Comparison of ENCODE assay signal across 13 mouse cellular contexts in genomic region chr12:75482781-75483180, GRCm38 (mm10).
"Had no signal": no experiment of that assay in that cellular context is flagged by ENCODE, and none has a peak within 500 bp of the region (broad histone marks: within the 10 kb centered on the region; RNA-seq: fewer than 3 reads in every experiment).

No protein-coding gene starts in this region.

- DNase-seq: kidney, adult 2 months; kidney, postnatal 25 days; lung, postnatal 14 days; right cerebral cortex, adult 18-20 months; right cerebral cortex, postnatal 25 days; thymus, postnatal 4 days had no signal

- H3K36me3 ChIP-seq: lung, embryonic 15.5 days; midbrain, embryonic 13.5 days had no signal

- H3K27ac ChIP-seq: kidney, embryonic 15.5 days; left cerebral cortex, adult 2 months; limb, embryonic 10.5 days; lung, embryonic 15.5 days; macrophage; midbrain, embryonic 13.5 days had no signal

- H3K4me1 ChIP-seq: kidney, embryonic 15.5 days; limb, embryonic 10.5 days; lung, embryonic 15.5 days had no signal

- H3K9ac ChIP-seq: kidney, embryonic 15.5 days; lung, embryonic 15.5 days; midbrain, embryonic 13.5 days had no signal

- H3K9me3 ChIP-seq: kidney, embryonic 15.5 days; limb, embryonic 10.5 days; lung, embryonic 15.5 days; megakaryocyte, embryonic 14.5 days; midbrain, embryonic 13.5 days had no signal

- H3K27me3 ChIP-seq: kidney, embryonic 15.5 days; lung, embryonic 15.5 days; megakaryocyte, embryonic 14.5 days; midbrain, embryonic 13.5 days had no signal

- H3K4me3 ChIP-seq: kidney, embryonic 15.5 days; left cerebral cortex, adult 2 months; limb, embryonic 10.5 days; lung, embryonic 15.5 days; megakaryocyte, embryonic 14.5 days; midbrain, embryonic 13.5 days had no signal
